Mouse (Mus musculus) stomach, embryonic 14.5 days (tissue): ENCODE data around the gene Ccl20. TPM values are rescaled to one million over a fixed set of nuclear protein-coding genes. Genes with fewer than 3 reads are reported as not detected.
A peak's percentile ranks its signal among the peaks of the same experiment; 100 is the strongest.

Source experiments
- ATAC-seq: fragments of 200-750 bp; cut with Nextera tagmentation; 2 replicates; pipeline ENCODE4 v1.8.0; 2017; ENCODE audit warnings: low read depth, moderate TSS enrichment; ENCODE audit not compliant: insufficient number of reproducible peaks, insufficient read depth, low FRiP score
- H3K27ac ChIP-seq: fragments of 300-500 bp; sonication (generic); 2 replicates; pipeline ENCODE4 v1.5.1; 2014; ENCODE audit warnings: mild to moderate bottlenecking, low read length, moderate library complexity, mixed read lengths
- H3K27me3 ChIP-seq: fragments of 300-500 bp; sonication (generic); 2 replicates; pipeline ENCODE4 v1.6.1; 2014; ENCODE audit warnings: low read length, control low read depth, mixed read lengths; ENCODE audit not compliant: control insufficient read depth, insufficient read depth
- H3K36me3 ChIP-seq: fragments of 300-500 bp; sonication (generic); 2 replicates; pipeline ENCODE4 v1.6.1; 2014; ENCODE audit warnings: mild to moderate bottlenecking, control low read depth, low read length, moderate library complexity, mixed read lengths; ENCODE audit not compliant: control insufficient read depth, insufficient read depth
- H3K4me1 ChIP-seq: fragments of 300-500 bp; sonication (generic); 2 replicates; pipeline ENCODE4 v1.6.1; 2014; ENCODE audit warnings: low read length, control low read depth, mixed read lengths; ENCODE audit not compliant: control insufficient read depth, insufficient read depth
- H3K4me2 ChIP-seq: fragments of 300-500 bp; sonication (generic); replicated peaks from 2 replicates; pipeline ENCODE4 v1.6.1; 2014; ENCODE audit warnings: low read depth, low read length, control low read depth
- H3K4me3 ChIP-seq: fragments of 300-500 bp; sonication (generic); 2 replicates; pipeline ENCODE4 v1.5.1; 2014; ENCODE audit warnings: low read depth, low read length, control low read depth
- H3K9ac ChIP-seq: fragments of 300-500 bp; sonication (generic); replicated peaks from 2 replicates; pipeline ENCODE4 v1.6.1; 2014; ENCODE audit warnings: low read depth, mild to moderate bottlenecking, control low read depth, low read length, moderate library complexity, mixed read lengths
- H3K9me3 ChIP-seq: fragments of 300-500 bp; sonication (generic); 2 replicates; pipeline ENCODE4 v1.6.1; 2016; ENCODE audit warnings: low read depth, low read length, control low read depth; ENCODE audit not compliant: control insufficient read depth
- WGBS: fragments of 180-500 bp; shearing (Covaris S2); extraction: QIAGEN DNeasy Blood & Tissue Kit; methylation state at CpG from one replicate; pipeline ENCODE4 v1.1.7; 2014; 5-methylcytosine and 5-hydroxymethylcytosine counted together
- polyA plus RNA-seq: library from polyadenylated mRNA; unstranded; fragments of >200 nt; fragmentation: Nextera tagmentation; extraction: Ambion mirVana; gene quantifications from 2 replicates; pipeline ENCODE4 v1.2.1, GENCODE M21; 2014

The Ccl20 gene
- 6.7 and 6.9 TPM in 2 replicates for polyA plus RNA-seq

DNA sequence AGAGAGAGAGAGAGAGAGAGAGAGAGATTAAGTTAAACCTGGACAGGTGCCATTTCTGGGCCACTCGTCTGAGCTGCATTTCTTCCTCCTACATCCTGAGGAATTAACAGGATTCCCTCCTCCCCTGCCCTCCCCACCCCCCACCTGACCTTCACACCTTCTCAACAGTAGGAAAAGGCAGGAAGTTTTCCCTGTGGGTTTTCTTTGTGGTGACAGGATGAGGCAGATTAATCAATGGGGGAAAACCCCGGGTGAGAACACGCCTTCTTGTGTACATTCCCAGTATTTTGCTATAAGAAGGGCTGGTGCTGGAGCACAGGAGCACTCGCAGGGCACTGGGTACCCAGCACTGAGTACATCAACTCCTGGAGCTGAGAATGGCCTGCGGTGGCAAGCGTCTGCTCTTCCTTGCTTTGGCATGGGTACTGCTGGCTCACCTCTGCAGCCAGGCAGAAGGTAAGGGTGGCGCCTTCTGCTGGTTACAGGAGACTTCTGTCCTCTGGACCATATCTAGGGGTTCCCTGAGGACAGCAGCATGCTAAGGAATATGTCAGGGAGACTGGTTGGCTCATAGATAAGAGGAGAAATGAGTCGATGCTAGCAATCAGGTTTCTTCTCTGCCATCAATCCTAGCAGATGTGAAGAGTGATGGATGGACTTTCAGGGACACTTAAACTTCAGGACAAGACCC is at the start of gene Ccl20:
Ccl20 (plus strand) TSS at position 320 of the 691 bp plus-strand sequence.
- Histone ChIP-seq H3K36me3 (no peaks in the 10 kb centered on the region), H3K9me3 (no peaks in the 10 kb centered on the region), H3K9ac (no peak within 1 kb of the TSS), H3K4me2 (no peak within 1 kb of the TSS), H3K27ac (no peak within 1 kb of the TSS), H3K27me3 (no peaks in the 10 kb centered on the region), H3K4me3 (no peak within 1 kb of the TSS), H3K4me1 (no peaks in the 10 kb centered on the region)
- 28% methylated on average over 8 of the region's 8 CpGs for WGBS
- no peak for ATAC-seq

DNA sequence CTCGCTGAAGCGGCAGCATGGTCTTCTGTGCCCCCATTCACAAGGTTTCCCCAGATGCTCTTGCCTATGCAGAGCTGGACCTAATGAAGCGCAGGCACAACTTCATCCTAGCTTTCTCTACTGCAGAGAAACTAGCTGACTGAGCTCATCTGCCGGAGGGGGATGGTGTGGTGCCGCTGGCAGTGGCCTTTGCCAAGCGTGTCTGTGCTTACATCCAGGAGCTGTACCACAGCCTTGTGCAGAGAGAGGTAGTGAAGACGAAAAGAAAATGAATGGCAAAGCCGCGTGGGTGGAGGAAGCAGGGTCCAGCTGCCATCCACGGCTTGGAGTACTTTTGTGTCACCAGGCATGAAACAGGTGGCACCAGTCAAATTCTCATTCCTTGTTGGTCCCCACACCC is 49.4 kb upstream of the Ccl20 start:
- H3K27me3 ChIP-seq = no peaks in the 10 kb centered on the region
- no peaks in the 10 kb centered on the region for H3K4me1 ChIP-seq
- no peak overlapping the region for H3K4me2 ChIP-seq
- no peaks in the 10 kb centered on the region for H3K9me3 ChIP-seq
- H3K27ac ChIP-seq = no peak overlapping the region
- H3K4me3 ChIP-seq = no peak overlapping the region
- H3K36me3 ChIP-seq = no peaks in the 10 kb centered on the region
- 84% methylated on average over 10 of the region's 10 CpGs for WGBS
- H3K9ac ChIP-seq = no peak overlapping the region
- no peak for ATAC-seq

DNA sequence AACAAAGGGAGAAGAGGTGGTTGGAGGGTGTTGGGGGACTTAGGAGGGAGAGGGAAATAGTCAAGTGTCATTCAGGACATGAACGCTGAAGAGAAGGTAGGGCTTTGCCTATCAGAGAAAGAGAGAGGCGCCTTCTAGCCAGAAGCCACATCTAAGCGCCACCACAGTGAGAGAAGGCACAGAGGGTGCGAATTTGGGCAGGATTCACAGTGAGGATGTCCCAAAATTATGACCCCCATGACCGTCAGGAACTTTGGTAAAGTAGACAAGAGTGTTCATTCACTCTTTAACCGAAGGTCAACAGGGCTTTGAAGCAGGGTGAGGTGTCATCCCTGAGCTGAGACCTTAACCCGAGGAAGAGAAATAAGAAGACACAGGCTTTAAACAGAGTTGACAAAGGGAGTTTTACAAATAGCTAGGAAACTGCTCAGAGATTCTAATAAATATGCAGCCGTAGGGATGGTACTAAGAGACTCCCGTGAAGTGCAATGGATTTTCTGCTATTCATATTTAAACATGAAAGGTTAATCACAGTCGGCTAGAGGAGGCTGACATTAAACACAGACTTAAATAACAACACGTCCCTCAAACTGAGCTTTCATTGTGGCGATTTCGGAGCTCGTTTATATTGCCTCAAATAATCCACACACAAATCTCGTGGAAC is 40.9 kb upstream of the Ccl20 start:
- Histone ChIP-seq H3K9ac (no peak overlapping the region), H3K4me2 (peak overlapping the region; percentile 25), H3K9me3 (no peaks in the 10 kb centered on the region), H3K36me3 (no peaks in the 10 kb centered on the region), H3K4me3 (peak overlapping the region; percentile 12; the same call in 1 of the 2 replicates), H3K4me1 (no peaks in the 10 kb centered on the region), H3K27ac (no peak overlapping the region), H3K27me3 (no peaks in the 10 kb centered on the region)
- WGBS = 37% methylated on average over 15 of the region's 15 CpGs
- peak; percentile 33; the same call in 1 of the 2 replicates for ATAC-seq

DNA sequence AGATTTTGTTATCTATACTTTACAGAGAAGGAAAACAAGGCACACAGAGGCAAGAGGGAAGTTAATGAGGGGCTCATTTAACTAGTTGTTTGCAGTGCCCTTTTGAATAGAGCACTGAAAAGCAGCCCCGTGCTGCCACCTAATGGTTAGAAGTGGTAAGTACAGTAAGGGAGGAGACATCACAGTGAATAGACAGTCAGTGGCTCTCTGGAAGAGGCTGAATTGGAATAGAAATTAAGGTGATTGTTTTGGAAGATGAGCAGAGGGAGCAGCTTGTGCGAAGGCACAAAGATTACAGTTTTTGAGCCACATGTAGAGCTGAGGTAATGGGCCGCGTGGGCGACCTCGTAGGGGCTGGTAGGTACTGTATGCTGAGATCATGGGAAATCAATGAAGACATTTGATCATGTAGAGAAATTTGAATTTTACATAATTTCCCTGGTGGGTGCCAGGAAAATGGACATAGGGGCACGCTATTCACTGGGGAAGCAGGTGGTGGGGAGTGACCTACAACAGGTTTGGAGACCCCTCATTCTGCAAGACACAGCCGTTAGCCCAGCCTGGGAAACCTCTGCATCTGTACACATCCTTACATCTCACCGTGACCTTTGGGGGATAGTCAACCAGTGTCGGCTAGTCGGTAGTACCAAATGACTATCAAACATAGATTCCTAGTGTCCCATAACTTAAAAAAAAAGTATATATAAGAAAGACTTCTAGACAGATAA is 40.2 kb upstream of the Ccl20 start:
- Histone ChIP-seq H3K27me3 (no peaks in the 10 kb centered on the region), H3K9ac (no peak overlapping the region), H3K4me3 (peak overlapping the region; percentile 12; the same call in 1 of the 2 replicates), H3K36me3 (no peaks in the 10 kb centered on the region), H3K4me2 (peak overlapping the region; percentile 25), H3K27ac (no peak overlapping the region), H3K4me1 (no peaks in the 10 kb centered on the region), H3K9me3 (no peaks in the 10 kb centered on the region)
- WGBS = 44% methylated on average over 11 of the region's 11 CpGs
- peak; percentile 63 for ATAC-seq

DNA sequence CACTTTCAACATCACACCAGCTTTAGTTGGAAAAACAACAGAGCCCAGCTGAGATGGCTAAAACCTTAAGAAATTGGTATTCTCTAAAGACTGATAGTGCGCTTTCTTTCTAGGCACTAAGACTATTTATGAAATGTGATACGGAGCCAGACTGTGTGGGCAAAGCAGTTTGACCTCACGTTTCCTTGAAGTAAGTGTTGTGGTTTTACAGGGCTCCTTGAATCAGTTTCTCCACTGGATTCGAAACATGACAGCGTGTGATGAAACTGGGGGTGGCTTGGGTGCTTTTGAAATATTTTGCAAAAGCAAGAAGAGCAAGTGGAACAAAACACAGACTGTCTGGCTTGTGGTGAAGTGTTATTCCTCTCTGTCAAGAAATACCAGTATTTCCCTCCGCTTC is 39.5 kb upstream of the Ccl20 start:
- Histone ChIP-seq H3K4me2 (no peak overlapping the region), H3K27ac (no peak overlapping the region), H3K36me3 (no peaks in the 10 kb centered on the region), H3K4me3 (no peak overlapping the region), H3K9ac (no peak overlapping the region), H3K27me3 (no peaks in the 10 kb centered on the region), H3K4me1 (no peaks in the 10 kb centered on the region), H3K9me3 (no peaks in the 10 kb centered on the region)
- 68% methylated on average over 6 of the region's 6 CpGs for WGBS
- ATAC-seq = no peak

DNA sequence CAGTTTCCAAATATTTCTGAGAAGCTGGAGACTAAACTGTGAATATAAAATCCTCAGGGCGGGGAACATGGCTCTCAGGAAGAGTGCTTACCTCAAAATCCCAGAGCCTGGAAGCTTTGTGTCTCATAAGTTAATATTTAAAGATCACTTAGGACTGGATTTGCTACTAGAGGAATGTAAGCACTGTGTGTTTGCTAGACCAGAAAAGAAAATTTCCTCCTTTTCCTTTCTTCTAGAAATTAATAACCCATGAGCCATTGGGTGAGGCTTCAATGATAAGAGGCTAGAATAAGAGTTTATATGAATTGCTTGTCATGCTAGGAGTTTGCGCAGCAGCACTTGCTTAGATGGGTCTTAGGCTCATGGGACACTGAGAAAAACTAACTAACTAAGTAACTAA is 31.8 kb upstream of the Ccl20 start:
- Histone ChIP-seq H3K27ac (no peak overlapping the region), H3K9me3 (no peaks in the 10 kb centered on the region), H3K4me1 (no peaks in the 10 kb centered on the region), H3K4me2 (no peak overlapping the region), H3K27me3 (no peaks in the 10 kb centered on the region), H3K9ac (no peak overlapping the region), H3K36me3 (no peaks in the 10 kb centered on the region), H3K4me3 (no peak overlapping the region)
- ATAC-seq = 0 out of 2 replicates have a peak, but pooled peaks have one; percentile 67
- WGBS = 62% methylated on average over 2 of the region's 2 CpGs

DNA sequence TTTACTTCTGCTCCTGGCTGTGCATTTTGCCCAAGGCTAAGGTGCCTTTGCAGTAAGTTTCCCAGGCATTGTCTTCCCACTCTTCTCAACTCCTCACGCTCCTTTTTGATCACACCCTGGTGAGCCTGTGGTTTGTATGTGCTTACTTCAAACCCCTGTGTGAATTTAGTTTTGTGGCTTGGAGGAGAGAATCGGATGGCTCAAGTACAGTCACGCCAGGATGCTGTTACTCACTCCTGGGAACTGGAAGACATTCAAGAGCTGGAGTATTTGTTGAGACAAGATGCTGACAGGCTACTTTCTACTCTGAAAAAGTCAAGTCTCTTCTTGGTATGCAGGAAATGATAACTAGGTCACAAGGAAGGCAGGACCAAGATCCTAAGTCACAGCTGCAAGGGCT is 25.3 kb upstream of the Ccl20 start:
- WGBS = 60% methylated on average over 3 of the region's 3 CpGs
- no peaks in the 10 kb centered on the region for H3K4me1 ChIP-seq
- H3K27ac ChIP-seq = no peak overlapping the region
- no peaks in the 10 kb centered on the region for H3K27me3 ChIP-seq
- H3K9me3 ChIP-seq = no peaks in the 10 kb centered on the region
- no peak overlapping the region for H3K4me2 ChIP-seq
- H3K36me3 ChIP-seq = no peaks in the 10 kb centered on the region
- no peak for ATAC-seq
- no peak overlapping the region for H3K4me3 ChIP-seq
- no peak overlapping the region for H3K9ac ChIP-seq

DNA sequence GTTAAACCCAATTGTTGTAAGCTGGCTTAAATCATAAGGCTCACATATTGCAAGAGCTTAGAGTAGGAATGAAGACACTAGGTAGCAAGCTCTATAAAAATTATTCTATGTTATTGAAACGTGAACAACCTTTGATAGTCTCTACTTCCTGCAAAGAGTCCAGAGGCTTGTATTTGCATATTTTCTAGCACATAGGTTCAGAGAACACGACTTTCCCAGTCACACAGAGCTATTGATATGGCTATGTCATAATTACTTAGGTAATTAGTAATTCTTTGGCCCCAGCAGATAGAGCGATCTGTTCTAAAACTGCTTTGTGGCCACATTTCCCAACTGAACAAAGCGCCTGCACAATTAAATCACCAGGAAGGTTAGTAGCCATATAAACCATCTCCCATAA is 19.6 kb upstream of the Ccl20 start:
- ATAC-seq = no peak
- H3K9ac ChIP-seq = no peak overlapping the region
- H3K9me3 ChIP-seq = no peaks in the 10 kb centered on the region
- H3K4me2 ChIP-seq = no peak overlapping the region
- H3K36me3 ChIP-seq = no peaks in the 10 kb centered on the region
- H3K27ac ChIP-seq = no peak overlapping the region
- WGBS = 80% methylated on average over 4 of the region's 4 CpGs
- H3K4me1 ChIP-seq = no peaks in the 10 kb centered on the region
- no peaks in the 10 kb centered on the region for H3K27me3 ChIP-seq
- no peak overlapping the region for H3K4me3 ChIP-seq
